Mouse (Mus musculus) heart, postnatal 0 days (tissue): ENCODE measurements around the gene Ssc4d.

ENCODE experiments used
- CTCF ChIP-seq: IDR thresholded peaks from 2 replicates; pipeline ENCODE4 v1.5.1; 2016; ENCODE audit warnings: antibody characterized with exemption, control low read depth, low read depth
- EP300 ChIP-seq: IDR thresholded peaks from 2 replicates; pipeline ENCODE4 v1.6.1; 2016; ENCODE audit warnings: antibody characterized with exemption, low read depth

DNA sequence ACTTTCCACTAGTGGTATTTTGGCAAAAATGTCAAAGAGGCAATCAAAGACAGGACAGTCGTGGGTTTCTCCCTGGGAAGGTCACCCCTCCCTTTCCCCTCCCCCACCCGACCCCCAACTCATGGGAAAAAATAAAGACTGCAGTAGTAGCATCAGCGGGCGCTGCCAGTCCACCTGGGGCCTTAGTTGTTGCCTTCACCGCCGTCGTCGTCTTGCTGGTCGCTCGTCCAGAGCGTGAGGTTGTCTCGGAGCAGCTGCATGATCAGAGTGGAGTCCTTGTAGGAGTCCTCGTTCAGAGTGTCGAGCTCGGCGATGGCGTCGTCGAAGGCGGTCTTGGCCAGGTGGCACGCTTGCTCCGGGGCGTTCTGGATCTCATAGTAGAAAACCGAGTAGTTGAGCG lies 63.5 kb downstream of the Ssc4d start:
- TF ChIP-seq CTCF, result no peak
- no peak for TF ChIP-seq EP300
